Mouse (Mus musculus): ENCODE results near the gene Pmp22. TPM values are rescaled to one million over a fixed set of nuclear protein-coding genes. Genes with fewer than 3 reads are reported as not detected.

The Pmp22 gene
- polyA plus RNA-seq, 1 experiment: 24.6 TPM

DNA sequence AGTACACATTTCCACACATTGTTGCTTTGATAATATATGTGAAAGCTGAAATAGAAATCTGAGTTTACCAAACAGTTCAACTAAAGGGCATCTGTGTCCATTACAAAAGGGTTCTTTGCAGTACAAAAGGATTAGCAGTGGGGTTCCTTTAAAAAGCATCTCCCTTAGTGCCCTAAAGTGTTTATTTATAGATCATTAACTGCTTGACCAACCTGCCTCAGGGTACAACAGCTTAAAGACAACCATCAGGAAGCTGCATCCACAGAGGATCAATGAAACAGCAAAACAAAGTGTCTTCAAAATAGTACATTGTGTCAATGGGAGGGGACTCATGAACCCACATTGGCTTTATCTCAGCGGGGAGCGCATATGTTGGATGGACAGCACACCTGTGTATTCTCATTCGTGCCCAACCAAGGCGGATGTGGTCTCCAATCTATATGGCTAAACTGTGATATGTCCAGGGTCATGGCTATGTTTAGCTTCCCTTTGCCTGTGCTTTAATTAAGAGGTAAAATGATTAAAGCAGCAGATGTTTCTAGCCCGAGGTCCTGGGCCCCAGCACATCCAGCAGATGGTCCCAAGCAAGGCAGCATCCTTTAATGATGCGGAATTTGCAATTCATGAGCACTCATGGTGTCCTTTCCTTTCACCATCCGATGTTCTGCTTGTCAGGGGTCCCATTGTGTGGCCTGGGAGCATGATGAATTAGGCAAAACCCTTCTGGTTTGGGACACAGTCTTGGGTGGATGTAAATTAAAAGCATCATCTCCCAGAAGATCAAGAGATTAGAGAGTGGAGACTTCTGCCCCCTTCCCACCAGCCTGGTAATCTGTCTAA lies 51.7 kb downstream of the Pmp22 start:
- TF ChIP-seq CTCF (IDR thresholded peaks at IDR 0.05; ENCODE audit: extremely low read depth, insufficient read depth, insufficient read length, insufficient replicate concordance) (no peak), POLR2A (IDR thresholded peaks at IDR 0.05; ENCODE audit: low read depth, low read length) (no peak)
- no peaks in the 10 kb centered on the region for H3K27me3 ChIP-seq (ENCODE audit: control insufficient read depth, insufficient read depth, low read length)
- no peak overlapping the region for H3K4me3 ChIP-seq (ENCODE audit: extremely low read depth, insufficient read depth, insufficient read length)
- no peak overlapping the region for H3K27ac ChIP-seq (ENCODE audit: insufficient read depth, low read length)
- no peak for DNase-seq (ENCODE audit: low read depth in 1 of 2, low spot score in 2 of 2)
- H3K4me1 ChIP-seq (ENCODE audit: control insufficient read depth, insufficient read depth, insufficient read length): no peaks in the 10 kb centered on the region
- H3K36me3 ChIP-seq (ENCODE audit: control insufficient read depth, insufficient read depth, low read length): no peaks in the 10 kb centered on the region
- 75% methylated on average over 7 of the region's 7 CpGs for WGBS

DNA sequence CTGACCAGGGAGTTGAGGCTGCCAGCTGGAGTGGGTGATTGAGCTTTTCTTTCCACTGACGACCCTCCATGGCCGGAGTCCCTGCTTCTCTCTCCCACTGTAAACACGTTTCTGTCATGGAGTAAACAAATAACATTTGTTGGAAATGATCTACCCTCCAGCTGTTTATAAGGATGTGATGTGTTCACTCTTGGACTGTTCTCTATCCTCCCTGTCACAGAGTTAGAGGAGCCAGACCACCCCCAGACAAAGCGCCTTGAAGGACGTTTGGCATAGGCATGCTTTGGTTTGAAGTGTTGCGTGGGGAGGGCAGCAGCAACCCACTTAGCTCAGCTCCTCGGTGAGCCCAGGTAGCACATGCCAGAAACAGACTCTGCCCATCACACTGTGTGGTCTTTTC lies 60.0 kb downstream of the Pmp22 start:
- no peak for DNase-seq (ENCODE audit: low read depth in 1 of 2, low spot score in 2 of 2)
- no peak for TF ChIP-seq POLR2A (IDR thresholded peaks at IDR 0.05; ENCODE audit: low read depth, low read length)
- TF ChIP-seq CTCF (IDR thresholded peaks at IDR 0.05; ENCODE audit: extremely low read depth, insufficient read depth, insufficient read length, insufficient replicate concordance): no peak
- no peak overlapping the region for H3K4me3 ChIP-seq (ENCODE audit: extremely low read depth, insufficient read depth, insufficient read length)
- H3K36me3 ChIP-seq (ENCODE audit: control insufficient read depth, insufficient read depth, low read length): no peaks in the 10 kb centered on the region
- no peak overlapping the region for H3K27ac ChIP-seq (ENCODE audit: insufficient read depth, low read length)
- WGBS: 83% methylated on average over 7 of the region's 7 CpGs
- no peaks in the 10 kb centered on the region for H3K4me1 ChIP-seq (ENCODE audit: control insufficient read depth, insufficient read depth, insufficient read length)
- no peaks in the 10 kb centered on the region for H3K27me3 ChIP-seq (ENCODE audit: control insufficient read depth, insufficient read depth, low read length)

DNA sequence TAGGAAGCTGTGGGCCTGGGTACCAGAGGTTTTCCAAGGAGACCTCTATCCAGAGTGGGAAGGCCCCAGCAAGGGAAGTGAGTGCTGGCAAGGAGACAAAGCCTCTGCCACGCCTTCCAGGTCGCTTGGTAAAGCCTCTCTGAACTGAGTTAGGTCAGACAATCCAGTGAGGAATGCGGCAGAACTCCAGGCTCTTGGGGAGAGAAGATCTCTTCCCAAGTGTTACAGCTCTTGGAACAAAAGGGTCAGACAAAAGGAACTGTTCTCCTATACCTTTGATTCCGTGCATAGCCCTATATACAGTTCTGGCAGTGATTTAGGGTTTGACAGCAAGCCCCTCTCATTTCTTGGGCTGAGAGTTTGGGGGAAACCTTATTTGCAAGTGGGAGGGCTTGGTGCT lies 69.3 kb downstream of the Pmp22 start:
- no peak for TF ChIP-seq POLR2A (IDR thresholded peaks at IDR 0.05; ENCODE audit: low read depth, low read length)
- TF ChIP-seq CTCF (IDR thresholded peaks at IDR 0.05; ENCODE audit: extremely low read depth, insufficient read depth, insufficient read length, insufficient replicate concordance): no peak
- 78% methylated on average over 4 of the region's 4 CpGs for WGBS

DNA sequence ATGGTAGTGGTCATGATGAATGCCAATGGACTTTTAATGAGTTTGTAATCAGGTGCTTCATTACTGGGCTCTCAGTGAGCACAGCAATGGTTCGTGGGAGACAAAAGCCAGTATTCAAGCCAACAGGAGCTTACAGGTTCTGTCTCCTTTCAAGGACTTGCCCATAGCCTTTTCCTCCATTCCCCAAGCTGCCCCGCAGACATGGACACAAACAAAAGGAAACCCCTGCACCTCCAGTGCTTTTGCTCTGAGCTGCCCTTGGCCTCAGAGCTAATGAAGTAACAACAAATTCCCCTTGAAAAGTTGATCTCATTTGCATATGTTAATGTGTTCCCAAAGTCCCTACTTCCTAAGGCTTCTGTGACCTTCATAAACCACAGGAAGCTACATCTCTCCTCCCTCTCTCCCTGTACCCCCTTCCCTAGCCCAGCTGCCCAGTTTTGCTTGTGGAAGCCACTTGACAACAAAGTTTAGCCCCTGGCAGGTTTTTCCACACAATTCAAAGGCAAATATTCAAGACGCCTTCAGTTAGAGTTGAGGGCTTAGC lies 73.3 kb downstream of the Pmp22 start:
- Histone ChIP-seq H3K4me1 (ENCODE audit: control insufficient read depth, insufficient read depth, insufficient read length) (no peaks in the 10 kb centered on the region), H3K27me3 (ENCODE audit: control insufficient read depth, insufficient read depth, low read length) (no peaks in the 10 kb centered on the region), H3K27ac (ENCODE audit: insufficient read depth, low read length) (no peak overlapping the region), H3K4me3 (ENCODE audit: extremely low read depth, insufficient read depth, insufficient read length) (no peak overlapping the region), H3K36me3 (ENCODE audit: control insufficient read depth, insufficient read depth, low read length) (no peaks in the 10 kb centered on the region)
- no peak for TF ChIP-seq POLR2A (IDR thresholded peaks at IDR 0.05; ENCODE audit: low read depth, low read length)
- TF ChIP-seq CTCF (IDR thresholded peaks at IDR 0.05; ENCODE audit: extremely low read depth, insufficient read depth, insufficient read length, insufficient replicate concordance): no peak
- 89% methylated on average over 3 of the region's 3 CpGs for WGBS
- DNase-seq (ENCODE audit: low read depth in 1 of 2, low spot score in 2 of 2): no peak

More for the DNA sequence above, 69.3 kb downstream of the Pmp22 start:
- H3K4me3 ChIP-seq (ENCODE audit: extremely low read depth, insufficient read depth, insufficient read length): no peak overlapping the region
- H3K36me3 ChIP-seq (ENCODE audit: control insufficient read depth, insufficient read depth, low read length): no peaks in the 10 kb centered on the region
- H3K27ac ChIP-seq (ENCODE audit: insufficient read depth, low read length): no peak overlapping the region
- H3K4me1 ChIP-seq (ENCODE audit: control insufficient read depth, insufficient read depth, insufficient read length): no peaks in the 10 kb centered on the region
- no peak for DNase-seq (ENCODE audit: low read depth in 1 of 2, low spot score in 2 of 2)
- no peaks in the 10 kb centered on the region for H3K27me3 ChIP-seq (ENCODE audit: control insufficient read depth, insufficient read depth, low read length)

Other genes starting within 250 kb of the Pmp22 start
- 5.1 and 6.2 TPM in 2 replicates for gene Tvp23b, start 249.5 kb upstream of the Pmp22 start, polyA plus RNA-seq (2012; rRNA removed)
- gene Cdrt4, start 177.8 kb upstream of the Pmp22 start, polyA plus RNA-seq (2012; rRNA removed): not detected in 2 replicates
- gene Tekt3, start 67.3 kb upstream of the Pmp22 start, polyA plus RNA-seq (2012; rRNA removed): not detected in 2 replicates